Mouse (Mus musculus): Measurements from ENCODE around the gene Slf2. TPM values are rescaled to one million over a fixed set of nuclear protein-coding genes. Genes with fewer than 3 reads are reported as not detected.

The Slf2 gene
- polyA plus RNA-seq (2012; rRNA removed): 9.9 and 14.2 TPM in 2 replicates

DNA sequence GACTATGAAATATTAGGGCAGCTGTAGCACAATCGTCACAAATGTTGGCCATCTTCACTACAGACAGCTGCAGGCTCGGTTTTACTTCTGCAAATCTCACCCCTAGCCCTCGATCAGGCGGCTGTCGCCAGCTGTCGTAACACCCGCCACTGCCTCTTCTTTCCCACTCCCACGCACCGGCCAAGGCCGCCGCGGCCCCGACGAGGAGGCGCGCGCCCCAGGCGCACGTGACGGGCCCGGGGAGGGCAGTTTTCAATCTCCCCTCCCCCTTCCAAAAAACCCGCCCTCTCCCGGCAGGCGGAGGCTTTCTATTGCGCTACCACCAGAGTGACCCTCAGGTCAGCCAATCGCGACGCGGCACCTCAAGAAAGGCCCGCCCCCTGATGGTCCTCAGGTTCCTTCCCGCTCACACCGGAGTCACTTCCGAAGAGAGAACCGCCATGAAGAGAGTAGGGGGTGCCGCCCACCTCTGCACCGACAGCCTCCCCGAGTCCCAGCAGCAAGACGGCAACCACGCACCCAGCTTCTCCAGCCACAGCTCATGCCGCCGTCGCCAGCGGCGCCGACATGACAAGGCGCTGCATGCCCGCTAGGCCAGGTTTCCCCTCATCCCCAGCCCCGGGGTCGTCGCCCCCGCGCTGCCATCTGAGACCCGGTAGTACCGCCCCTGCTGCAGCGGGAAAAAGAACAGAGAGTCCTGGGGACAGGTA lies at the start of gene Slf2:
Gene Slf2 (plus strand): TSS at position 408 of the 710 bp plus-strand sequence.

DNA sequence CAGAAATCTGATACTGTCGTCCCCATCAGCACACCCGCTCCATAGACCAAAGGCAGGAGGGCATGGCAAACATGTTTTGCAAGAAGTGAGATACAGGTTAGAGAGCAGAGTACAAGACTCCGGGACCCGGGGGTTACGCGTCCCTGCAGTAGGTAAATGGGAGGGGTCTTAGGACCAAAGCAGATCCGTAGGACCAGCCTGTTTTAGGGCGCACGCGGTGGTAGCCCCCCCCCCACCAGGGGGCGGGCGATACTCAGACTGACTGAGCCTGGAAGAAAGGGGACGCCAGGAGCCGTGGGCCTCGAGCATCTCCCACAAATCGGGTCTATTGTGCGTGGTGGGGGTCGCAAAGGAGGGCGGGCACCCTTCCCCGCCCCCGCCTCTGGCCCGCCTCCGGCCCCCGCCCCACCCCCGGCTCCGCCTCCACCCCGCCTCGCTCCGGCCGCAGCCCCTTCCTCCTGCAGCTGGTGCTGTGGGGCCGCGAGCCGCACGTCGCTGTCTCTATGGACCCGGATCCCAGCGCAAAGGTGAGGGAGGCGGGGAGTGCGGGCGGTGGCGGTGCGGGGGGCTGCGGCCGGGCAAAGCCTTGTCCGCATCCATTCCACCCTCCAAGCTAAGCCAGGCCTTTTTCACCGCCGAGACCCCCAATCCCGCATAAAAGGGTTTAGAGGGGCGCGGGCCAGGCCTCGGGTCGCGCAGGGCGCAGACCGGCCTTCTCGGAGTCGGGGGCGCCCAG lies 58.0 kb downstream of the Slf2 start, which contains the start of gene Sema4g:
Gene Sema4g (plus strand): TSS at position 271 of the 736 bp plus-strand sequence.

DNA sequence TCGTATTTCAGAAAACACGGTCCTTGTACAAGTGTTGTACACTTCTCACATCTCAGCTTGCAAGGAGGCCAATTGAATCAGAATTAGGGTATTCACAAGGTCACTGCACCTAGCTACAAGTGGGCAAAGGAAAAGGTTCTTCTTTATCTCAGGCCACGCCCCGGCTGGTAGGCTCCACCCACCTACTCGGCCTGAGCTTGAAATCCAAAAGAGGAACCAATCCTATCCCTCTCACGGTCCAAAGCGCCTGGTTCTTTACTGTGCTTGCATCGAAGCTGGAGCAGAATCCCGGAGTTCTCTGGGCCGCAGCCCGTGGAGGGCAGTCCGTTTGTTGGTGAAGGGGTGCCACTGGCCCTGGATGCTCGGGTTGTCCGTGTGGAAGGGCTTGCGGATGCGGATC lies 74.5 kb downstream of the Slf2 start, which contains the start of gene Twnk:
Gene Twnk (plus strand): TSS at position 220 of the 400 bp plus-strand sequence.

DNA sequence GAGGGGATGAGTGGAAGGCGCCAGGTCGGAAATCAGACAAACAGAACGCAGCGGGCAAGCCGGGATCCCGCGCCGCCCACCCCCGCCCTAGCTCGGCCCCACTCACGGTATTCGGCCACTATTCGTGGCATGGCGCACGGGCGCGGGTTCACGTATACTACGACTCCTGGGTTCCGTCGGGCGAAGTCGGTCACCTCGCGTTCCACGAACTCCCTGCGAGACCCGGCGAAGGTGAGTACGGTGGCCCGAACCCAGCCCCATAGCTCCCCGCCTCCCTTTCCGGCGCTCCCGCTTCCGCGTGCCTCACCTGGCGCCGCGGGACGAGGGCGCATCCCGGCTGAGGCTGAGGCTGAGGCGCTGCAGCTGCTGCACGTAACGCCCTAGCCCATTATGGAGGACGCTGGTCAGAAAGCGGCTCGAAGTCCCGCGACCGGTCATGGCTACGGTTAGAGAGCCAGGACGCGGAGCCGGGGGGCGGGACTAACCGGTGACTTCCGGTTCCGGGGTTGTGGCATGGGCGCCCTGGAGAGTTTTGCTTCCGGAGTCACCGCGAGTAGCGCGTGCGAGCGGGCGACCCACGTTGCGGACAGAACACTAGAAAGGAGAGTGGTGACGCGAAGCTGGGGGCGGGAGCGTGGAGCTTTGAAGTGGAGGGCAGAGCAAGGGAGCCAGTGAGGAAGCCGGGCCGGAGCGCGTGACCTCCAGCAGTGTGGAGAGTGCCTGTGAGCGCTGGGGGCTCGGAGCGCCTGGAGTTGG lies 75.2 kb downstream of the Slf2 start, which contains the start of gene Mrpl43:
Gene Mrpl43 (minus strand): TSS at position 486 of the 756 bp plus-strand sequence.

DNA sequence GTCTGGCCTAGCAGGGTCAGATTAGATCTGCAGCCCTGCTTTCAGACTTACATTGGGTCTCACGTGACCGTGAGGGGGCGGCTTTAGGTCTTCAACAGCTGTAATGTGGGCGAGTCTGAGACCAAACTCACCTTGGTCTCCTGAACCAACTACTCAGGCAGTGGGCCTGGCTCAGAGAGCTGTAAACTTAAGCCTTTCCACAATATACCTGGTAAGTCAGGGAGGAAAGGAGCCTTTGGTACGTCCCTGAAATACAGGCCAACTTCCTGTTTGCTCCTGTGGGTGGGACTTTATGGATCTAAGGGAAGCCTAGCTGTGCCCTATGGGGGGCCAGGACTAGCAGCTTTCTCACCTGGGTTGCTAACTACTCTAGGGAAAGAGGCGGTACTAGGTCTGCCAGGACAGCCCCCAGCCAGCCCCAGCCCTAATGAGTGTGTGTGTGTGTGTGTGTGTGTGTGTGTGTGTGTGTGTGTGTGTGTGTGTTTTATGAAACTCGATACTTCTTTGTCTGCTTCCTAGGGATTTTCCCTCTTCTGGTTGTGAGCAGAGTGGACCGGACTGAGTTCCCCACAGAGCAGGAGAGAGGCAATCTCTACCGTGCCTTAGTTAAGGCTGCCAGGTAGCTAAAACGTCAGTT lies 83.5 kb downstream of the Slf2 start, which contains the start of gene Lzts2:
Gene Lzts2 (plus strand): TSS at position 80 of the 637 bp plus-strand sequence.

Other genes starting within 250 kb of the Slf2 start
- not detected in 2 replicates for gene Pax2, start 175.1 kb upstream of the Slf2 start, polyA plus RNA-seq (2012; rRNA removed)
- 15.0 and 22.8 TPM in 2 replicates for gene Sema4g, start 58.0 kb downstream of the Slf2 start, polyA plus RNA-seq (2012; rRNA removed)
- gene Twnk, start 74.5 kb downstream of the Slf2 start, polyA plus RNA-seq (2012; rRNA removed): 2.2 and 2.3 TPM in 2 replicates
- gene Mrpl43, start 75.3 kb downstream of the Slf2 start, polyA plus RNA-seq (2012; rRNA removed): 76.7 and 110 TPM in 2 replicates
- 103 and 131 TPM in 2 replicates for gene Lzts2, start 83.3 kb downstream of the Slf2 start, polyA plus RNA-seq (2012; rRNA removed)
- gene Pdzd7, start 114.6 kb downstream of the Slf2 start, polyA plus RNA-seq (2012; rRNA removed): 2.9 and 3.2 TPM in 2 replicates
- gene Sfxn3, start 116.4 kb downstream of the Slf2 start, polyA plus RNA-seq (2012; rRNA removed): 22.8 and 22.9 TPM in 2 replicates
- gene Kazald1, start 144.1 kb downstream of the Slf2 start, polyA plus RNA-seq (2012; rRNA removed): 5.0 and 6.8 TPM in 2 replicates
- 0.03 TPM in 1 of 2 replicates, not detected in the other for gene Tlx1, start 219.5 kb downstream of the Slf2 start, polyA plus RNA-seq (2012; rRNA removed)